ENCODE assay signal across 17 mouse cellular contexts in the genomic region with DNA sequence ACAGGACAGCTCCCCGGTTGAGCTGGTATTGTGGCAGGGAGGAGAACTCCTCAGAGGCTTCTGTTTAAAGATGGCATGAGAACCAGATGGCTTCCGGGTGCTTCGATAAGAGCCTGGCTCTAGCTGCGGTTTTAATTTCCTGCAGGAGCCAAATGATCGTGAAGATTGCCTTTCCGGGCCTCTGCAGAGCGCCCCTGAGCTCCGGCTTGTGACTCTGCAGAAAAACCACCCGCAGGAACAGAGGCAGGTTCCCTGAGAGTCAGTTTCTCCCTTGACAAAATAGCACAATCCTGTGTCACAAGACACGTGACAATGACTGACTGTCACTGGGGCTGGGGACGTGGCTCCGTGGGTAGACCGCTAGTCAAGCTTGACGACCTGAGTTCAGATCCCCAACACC. TPM values are rescaled to one million over a fixed set of nuclear protein-coding genes. Genes with fewer than 3 reads are reported as not detected.
DNase-seq lines count a peak whose midpoint lies in the region; ATAC-seq lines count a peak whose summit lies in the region.
"Had no signal": no experiment of that assay in that cellular context is flagged by ENCODE, and none has a peak within 500 bp of the region (broad histone marks: within the 10 kb centered on the region; RNA-seq: fewer than 3 reads in every experiment).

No protein-coding gene starts in this region.

- no peaks in the 10 kb centered on the region for H3K9me3 ChIP-seq in hindbrain, embryonic 14.5 days (ENCODE audit: control insufficient read depth, low read length)
- no peaks in the 10 kb centered on the region for H3K9me3 ChIP-seq in hindbrain, embryonic 10.5 days
- H3K9me3 ChIP-seq: midbrain, embryonic 13.5 days; neural tube, embryonic 12.5 days had no signal

- DNase-seq in hindbrain, embryonic 14.5 days (ENCODE audit: low spot score), result no peak
- DNase-seq in hindbrain, embryonic 10.5 days (ENCODE audit: low spot score), result no peak
- peak; percentile 23 for DNase-seq in T-cell, adult 2 months (ENCODE audit: low spot score)
- DNase-seq in adrenal gland, postnatal 14 days, result no peak
- no peak for DNase-seq in kidney, postnatal 14 days
- no peak for DNase-seq in layer of hippocampus, adult 11-12 months (ENCODE audit: low spot score)
- DNase-seq: adrenal gland, postnatal 25 days; heart, adult 2 months; heart, postnatal 10 days; kidney, adult 2 months; right cerebral cortex, adult 18-20 months had no signal

- H3K4me1 ChIP-seq in hindbrain, embryonic 14.5 days (replicated peaks; ENCODE audit: control insufficient read depth, insufficient read depth, low read length), result peaks cover 5% of the 10 kb centered on the region
- H3K4me1 ChIP-seq in hindbrain, embryonic 10.5 days (replicated peaks), result peaks cover 15% of the 10 kb centered on the region

- no peak overlapping the region; the same call in 1 of the 2 replicates for H3K4me2 ChIP-seq in hindbrain, embryonic 14.5 days (replicated peaks)
- H3K4me2 ChIP-seq: midbrain, embryonic 13.5 days; neural tube, embryonic 12.5 days had no signal

- H3K36me3 ChIP-seq in hindbrain, embryonic 14.5 days (replicated peaks; ENCODE audit: control insufficient read depth, insufficient read depth), result 0 out of 2 replicates have a peak, but pooled peaks cover 8% of the 10 kb centered on the region
- H3K36me3 ChIP-seq in hindbrain, embryonic 10.5 days, result no peaks in the 10 kb centered on the region

- H3K27me3 ChIP-seq in hindbrain, embryonic 14.5 days (ENCODE audit: control insufficient read depth, insufficient read depth, low read length), result no peaks in the 10 kb centered on the region
- H3K27me3 ChIP-seq in hindbrain, embryonic 10.5 days (ENCODE audit: insufficient read depth, poor library complexity, severe bottlenecking), result 0 out of 2 replicates have a peak, but pooled peaks cover 4% of the 10 kb centered on the region

- no peak overlapping the region for H3K4me3 ChIP-seq in hindbrain, embryonic 14.5 days (replicated peaks; ENCODE audit: low read length)
- H3K4me3 ChIP-seq in hindbrain, embryonic 10.5 days, result no peak overlapping the region
- H3K4me3 ChIP-seq: heart, adult 2 months; layer of hippocampus, adult 2 months; midbrain, embryonic 13.5 days; neural tube, embryonic 12.5 days had no signal

- no peak for ATAC-seq in hindbrain, embryonic 14.5 days (ENCODE audit: low FRiP score)
- ATAC-seq in granulocyte monocyte progenitor cell, adult 5-6 weeks (replicated peaks; ENCODE audit: poor library complexity, severe bottlenecking), result peak; percentile 53; the same call in 1 of the 2 replicates
- peak; percentile 86 for ATAC-seq in megakaryocyte-erythroid progenitor cell, adult 5-6 weeks (replicated peaks; ENCODE audit: low FRiP score, low TSS enrichment, poor library complexity, severe bottlenecking)
- ATAC-seq: lung, postnatal 0 days; midbrain, embryonic 13.5 days had no signal

- H3K27ac ChIP-seq in hindbrain, embryonic 14.5 days, result 0 out of 2 replicates have a peak overlapping the region, but pooled peaks have one; percentile 32
- H3K27ac ChIP-seq in hindbrain, embryonic 10.5 days, result no peak overlapping the region
- H3K27ac ChIP-seq: heart, adult 2 months; layer of hippocampus, adult 2 months; midbrain, embryonic 13.5 days; neural tube, embryonic 12.5 days had no signal

- no peak overlapping the region for H3K9ac ChIP-seq in hindbrain, embryonic 14.5 days
- H3K9ac ChIP-seq: midbrain, embryonic 13.5 days; neural tube, embryonic 12.5 days had no signal

- WGBS in hindbrain, embryonic 14.5 days, result 68% methylated on average over 14 of the region's 14 CpGs
- WGBS in hindbrain, embryonic 10.5 days, result 78% methylated on average over 14 of the region's 14 CpGs

RNA-seq across cellular contexts. Expression of a gene that starts 16.8 kb away (rescaled TPM):
- polyA plus RNA-seq in hindbrain, embryonic 14.5 days (2014; fragmentation: Nextera tagmentation; extraction: Ambion mirVana), result 69.5 and 74.3 TPM in 2 replicates
- polyA plus RNA-seq in hindbrain, embryonic 10.5 days (2016; fragmentation: Nextera tagmentation; extraction: Ambion mirVana), result 22.7 and 27.2 TPM in 2 replicates
- total RNA-seq in granulocyte monocyte progenitor cell, adult 5-6 weeks (2014; fragmentation: Nextera tagmentation), result not detected in 2 replicates
- not detected in 2 replicates for total RNA-seq in granulocyte monocyte progenitor cell, adult 5-6 weeks (2017)
- total RNA-seq in megakaryocyte-erythroid progenitor cell, adult 5-6 weeks (2014; fragmentation: Nextera tagmentation), result not detected in 2 replicates
- 0.65 and 1.2 TPM in 2 replicates for total RNA-seq in megakaryocyte-erythroid progenitor cell, adult 5-6 weeks (2017)
- 27.5 and 49.6 TPM in 2 replicates for total RNA-seq in adrenal gland, postnatal 14 days (2021)

RNA-seq across cellular contexts. Expression of a gene that starts 59.4 kb away (rescaled TPM):
- 49.7 and 53.8 TPM in 2 replicates for polyA plus RNA-seq in hindbrain, embryonic 14.5 days (2014; fragmentation: Nextera tagmentation; extraction: Ambion mirVana)
- polyA plus RNA-seq in hindbrain, embryonic 10.5 days (2016; fragmentation: Nextera tagmentation; extraction: Ambion mirVana), result 24.0 and 26.0 TPM in 2 replicates
- total RNA-seq in granulocyte monocyte progenitor cell, adult 5-6 weeks (2014; fragmentation: Nextera tagmentation), result 23.8 and 25.0 TPM in 2 replicates
- 10.3 and 11.5 TPM in 2 replicates for total RNA-seq in granulocyte monocyte progenitor cell, adult 5-6 weeks (2017)
- total RNA-seq in megakaryocyte-erythroid progenitor cell, adult 5-6 weeks (2014; fragmentation: Nextera tagmentation), result 27.1 and 47.9 TPM in 2 replicates
- 17.1 and 31.8 TPM in 2 replicates for total RNA-seq in megakaryocyte-erythroid progenitor cell, adult 5-6 weeks (2017)
- total RNA-seq in adrenal gland, postnatal 14 days (2021), result 18.8 and 21.0 TPM in 2 replicates

Comparison
In these comparisons a context has a peak if more than half of its experiments do, and no peak if none do; other contexts are left out.
1. RNA of a gene that starts 16.8 kb away (total RNA-seq): 27.5 to 49.6 TPM in adrenal gland, postnatal 14 days; 0.65 to 1.2 TPM in megakaryocyte-erythroid progenitor cell, adult 5-6 weeks and not detected in granulocyte monocyte progenitor cell, adult 5-6 weeks; every median in the first group is over 10 times any median in the second.